Mouse (Mus musculus) liver, postnatal 0 days (tissue): Measurements from ENCODE around the gene Efhc1.

ENCODE experiments used
- CTCF ChIP-seq: sonication (generic); IDR thresholded peaks from 2 replicates; pipeline ENCODE4 v1.5.1; 2016; ENCODE audit warnings: antibody characterized with exemption, low read depth
- EP300 ChIP-seq: IDR thresholded peaks from 2 replicates; pipeline ENCODE4 v1.6.1; 2016; ENCODE audit warnings: antibody characterized with exemption, low read depth, mild to moderate bottlenecking

GRCm38 (mm10) chr1:20989461-20990083 lies 38.1 kb downstream of the Efhc1 start:
- TF ChIP-seq CTCF = no peak
- TF ChIP-seq EP300 = no peak
